Mouse (Mus musculus): ENCODE results near the gene Bcl2l10. TPM values are rescaled to one million over a fixed set of nuclear protein-coding genes. Genes with fewer than 3 reads are reported as not detected.

Gene Bcl2l10
- polyA plus RNA-seq, 1 experiment from 2014 or later = not detected

DNA sequence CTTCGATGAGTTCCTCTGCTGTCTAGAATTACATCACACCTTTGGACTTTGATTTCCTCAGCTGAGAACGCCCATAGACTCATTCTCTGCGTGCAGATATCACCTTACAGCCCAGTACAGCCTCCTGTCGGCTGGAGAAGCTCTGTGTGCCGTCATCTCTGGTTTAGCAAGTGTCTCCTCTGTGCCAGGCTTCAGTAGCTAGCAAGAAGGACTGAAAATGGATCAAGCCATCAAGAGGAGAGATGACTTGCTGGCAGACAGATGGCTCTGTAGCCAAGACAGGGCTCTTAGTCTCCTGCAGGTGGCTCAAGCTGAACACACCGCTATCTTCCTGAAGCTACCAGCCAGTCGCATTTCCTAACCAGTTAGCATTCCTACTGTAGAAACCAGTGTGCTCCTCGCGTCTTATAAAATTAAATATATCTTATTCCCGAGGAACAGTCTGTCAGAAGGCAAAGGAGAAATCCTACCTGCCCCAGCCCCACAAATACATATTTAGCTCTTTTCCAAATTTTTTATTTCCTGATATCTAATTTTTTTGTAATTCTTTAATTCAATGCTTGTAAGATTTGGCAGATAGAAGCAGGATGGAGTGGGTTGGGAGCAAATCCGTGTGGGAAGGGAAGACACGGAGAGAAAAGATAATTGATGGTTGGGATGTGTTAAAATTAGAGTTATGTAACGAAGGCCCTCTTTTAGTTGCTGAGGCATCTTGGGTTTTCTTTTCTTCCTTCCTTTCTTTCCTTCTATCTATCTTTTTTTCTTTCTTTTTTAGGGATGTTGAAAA lies 25.3 kb upstream of the Bcl2l10 start:
- ATAC-seq (replicated peaks; ENCODE audit: low FRiP score) = no peak
- no peaks in the 10 kb centered on the region for H3K4me1 ChIP-seq (replicated peaks; ENCODE audit: control insufficient read depth, insufficient read depth, low read length)
- H3K27me3 ChIP-seq (replicated peaks; ENCODE audit: control insufficient read depth, insufficient read depth, low read length) = no peaks in the 10 kb centered on the region
- DNase-seq (ENCODE audit: low spot score) = no peak
- H3K27ac ChIP-seq (ENCODE audit: low read depth, low read length) = no peak overlapping the region
- no peak overlapping the region for H3K4me2 ChIP-seq
- H3K9ac ChIP-seq (ENCODE audit: low read depth, low read length) = no peak overlapping the region
- H3K9me3 ChIP-seq (ENCODE audit: control insufficient read depth, low read length) = no peaks in the 10 kb centered on the region
- H3K36me3 ChIP-seq (ENCODE audit: control insufficient read depth, insufficient read depth, low read length) = no peaks in the 10 kb centered on the region
- no peak overlapping the region for H3K4me3 ChIP-seq (ENCODE audit: low read depth, low read length)
- WGBS = 66% methylated on average over 13 of the region's 13 CpGs

DNA sequence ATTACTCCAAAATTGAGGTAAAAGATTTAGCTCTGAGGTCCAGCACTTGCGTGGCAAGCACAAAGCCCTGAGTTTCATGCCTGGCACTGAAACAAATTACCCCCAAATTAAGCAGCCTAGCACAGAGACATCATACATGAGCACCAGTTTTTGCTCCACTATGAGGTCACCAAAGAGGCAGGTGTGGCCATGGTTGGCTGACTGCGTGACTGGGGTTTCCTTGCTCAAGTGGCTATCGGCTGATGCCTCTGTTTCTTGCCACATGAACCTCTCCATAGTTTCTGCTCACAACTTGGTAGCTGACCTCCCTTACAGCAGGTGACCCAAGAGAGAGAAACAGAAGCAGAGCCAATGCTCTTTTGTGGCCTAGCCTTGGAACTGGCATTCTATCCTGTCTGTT lies 19.5 kb upstream of the Bcl2l10 start:
- no peaks in the 10 kb centered on the region for H3K9me3 ChIP-seq (ENCODE audit: control insufficient read depth, low read length)
- no peak overlapping the region for H3K9ac ChIP-seq (ENCODE audit: low read depth, low read length)
- no peak for ATAC-seq (replicated peaks; ENCODE audit: low FRiP score)
- no peak overlapping the region for H3K4me2 ChIP-seq
- DNase-seq (ENCODE audit: low spot score) = no peak
- no peak overlapping the region for H3K4me3 ChIP-seq (ENCODE audit: low read depth, low read length)
- no peaks in the 10 kb centered on the region for H3K36me3 ChIP-seq (ENCODE audit: control insufficient read depth, insufficient read depth, low read length)
- WGBS = 88% methylated on average over 3 of the region's 3 CpGs
- H3K27me3 ChIP-seq (replicated peaks; ENCODE audit: control insufficient read depth, insufficient read depth, low read length) = no peaks in the 10 kb centered on the region
- H3K4me1 ChIP-seq (replicated peaks; ENCODE audit: control insufficient read depth, insufficient read depth, low read length) = no peaks in the 10 kb centered on the region
- H3K27ac ChIP-seq (ENCODE audit: low read depth, low read length) = no peak overlapping the region

DNA sequence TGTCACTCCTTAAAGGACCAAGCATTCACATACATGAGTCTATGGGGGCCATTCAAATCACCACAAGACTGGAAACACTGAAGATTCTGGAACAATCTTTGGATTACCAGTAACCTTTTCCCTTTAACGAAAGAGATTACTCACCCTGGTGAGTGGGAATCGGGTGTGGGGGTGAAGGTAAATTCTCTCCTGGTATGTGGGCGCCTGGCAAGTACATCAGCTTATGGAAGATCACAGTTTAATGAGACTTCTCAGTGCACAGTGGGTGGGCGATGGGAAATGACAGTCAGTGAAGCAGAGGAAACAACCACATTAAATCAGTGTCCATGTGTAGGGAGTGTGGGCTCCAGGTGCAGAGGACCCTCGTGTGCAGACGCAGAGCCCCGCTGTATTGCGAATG lies 16.7 kb upstream of the Bcl2l10 start:
- Histone ChIP-seq H3K9ac (ENCODE audit: low read depth, low read length) (no peak overlapping the region), H3K4me3 (ENCODE audit: low read depth, low read length) (no peak overlapping the region), H3K27ac (ENCODE audit: low read depth, low read length) (no peak overlapping the region), H3K4me1 (replicated peaks; ENCODE audit: control insufficient read depth, insufficient read depth, low read length) (no peaks in the 10 kb centered on the region), H3K4me2 (no peak overlapping the region), H3K36me3 (ENCODE audit: control insufficient read depth, insufficient read depth, low read length) (0 out of 2 replicates have a peak, but pooled peaks cover 3% of the 10 kb centered on the region), H3K27me3 (replicated peaks; ENCODE audit: control insufficient read depth, insufficient read depth, low read length) (no peaks in the 10 kb centered on the region), H3K9me3 (ENCODE audit: control insufficient read depth, low read length) (no peaks in the 10 kb centered on the region)
- ATAC-seq (replicated peaks; ENCODE audit: low FRiP score) (no peak), DNase-seq (ENCODE audit: low spot score) (no peak)
- 89% methylated on average over 8 of the region's 8 CpGs for WGBS

DNA sequence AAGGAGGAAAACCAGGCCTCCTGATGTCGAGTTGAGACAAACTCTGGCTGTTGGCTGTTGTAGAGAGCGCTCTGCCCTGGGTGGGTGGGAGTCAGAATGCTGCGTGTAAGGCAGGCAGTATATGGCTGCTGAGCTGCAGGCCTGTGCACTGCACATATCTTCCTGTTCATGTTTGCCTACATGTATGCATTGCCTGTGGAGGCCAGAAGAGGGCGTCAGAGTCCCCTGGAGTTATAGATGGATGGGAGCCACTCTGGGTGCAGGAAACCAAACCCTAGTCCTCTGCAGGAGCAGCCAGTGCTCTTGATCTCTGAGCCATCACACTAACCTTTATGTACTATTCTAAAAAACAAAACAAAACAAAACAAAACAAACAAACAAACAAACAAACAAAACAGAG lies 13.1 kb upstream of the Bcl2l10 start:
- H3K27ac ChIP-seq (ENCODE audit: low read depth, low read length) = no peak overlapping the region
- H3K27me3 ChIP-seq (replicated peaks; ENCODE audit: control insufficient read depth, insufficient read depth, low read length) = no peaks in the 10 kb centered on the region
- H3K9me3 ChIP-seq (ENCODE audit: control insufficient read depth, low read length) = no peaks in the 10 kb centered on the region
- H3K4me3 ChIP-seq (ENCODE audit: low read depth, low read length) = no peak overlapping the region
- DNase-seq (ENCODE audit: low spot score) (no peak), ATAC-seq (replicated peaks; ENCODE audit: low FRiP score) (no peak)
- WGBS = 73% methylated on average over 4 of the region's 4 CpGs
- H3K36me3 ChIP-seq (ENCODE audit: control insufficient read depth, insufficient read depth, low read length) = 0 out of 2 replicates have a peak, but pooled peaks cover 3% of the 10 kb centered on the region
- no peak overlapping the region for H3K4me2 ChIP-seq
- H3K4me1 ChIP-seq (replicated peaks; ENCODE audit: control insufficient read depth, insufficient read depth, low read length) = no peaks in the 10 kb centered on the region
- no peak overlapping the region for H3K9ac ChIP-seq (ENCODE audit: low read depth, low read length)

DNA sequence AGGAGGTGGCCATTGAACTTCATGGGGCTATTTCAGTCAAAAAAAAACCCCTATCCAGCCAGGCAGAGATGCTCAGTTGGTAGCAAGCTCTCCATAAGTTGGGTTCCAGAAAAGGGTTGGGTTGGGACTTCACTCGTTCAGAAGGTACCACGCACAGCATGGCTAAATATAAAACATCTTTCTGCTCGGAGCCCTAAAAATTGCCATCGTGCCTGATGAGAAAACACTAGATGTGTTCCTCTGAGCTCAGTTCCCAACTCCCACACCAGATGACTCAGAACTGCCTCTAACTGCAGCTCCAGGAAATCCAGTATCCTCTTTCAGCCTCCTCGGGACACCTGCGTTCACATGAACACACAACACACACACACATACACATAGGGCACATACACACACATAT lies 9.5 kb upstream of the Bcl2l10 start:
- no peak for DNase-seq (ENCODE audit: low spot score)
- no peak for ATAC-seq (replicated peaks; ENCODE audit: low FRiP score)
- Histone ChIP-seq H3K4me3 (ENCODE audit: low read depth, low read length) (no peak overlapping the region), H3K27me3 (replicated peaks; ENCODE audit: control insufficient read depth, insufficient read depth, low read length) (no peaks in the 10 kb centered on the region), H3K27ac (ENCODE audit: low read depth, low read length) (no peak overlapping the region), H3K4me2 (no peak overlapping the region), H3K9ac (ENCODE audit: low read depth, low read length) (no peak overlapping the region), H3K4me1 (replicated peaks; ENCODE audit: control insufficient read depth, insufficient read depth, low read length) (no peaks in the 10 kb centered on the region), H3K36me3 (ENCODE audit: control insufficient read depth, insufficient read depth, low read length) (0 out of 2 replicates have a peak, but pooled peaks cover 3% of the 10 kb centered on the region), H3K9me3 (ENCODE audit: control insufficient read depth, low read length) (no peaks in the 10 kb centered on the region)
- 84% methylated on average over 6 of the region's 6 CpGs for WGBS

DNA sequence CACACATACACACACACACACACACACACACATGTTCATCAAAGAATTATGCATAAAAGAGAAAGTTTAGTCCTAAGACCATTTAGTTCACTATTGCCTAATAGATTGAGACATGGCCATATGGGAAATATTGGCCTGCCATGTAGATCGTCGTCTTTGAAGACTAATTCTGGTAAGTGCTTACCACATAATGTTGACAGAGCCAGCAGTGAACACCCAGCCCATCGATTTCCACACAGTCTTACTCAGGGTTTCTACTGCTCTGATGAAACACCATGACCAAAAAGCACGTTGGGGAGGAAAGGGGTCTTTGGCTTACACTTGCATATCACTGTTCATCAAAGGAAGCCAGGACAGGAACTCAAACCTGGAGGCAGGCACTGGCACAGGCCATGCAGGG lies 5.1 kb upstream of the Bcl2l10 start:
- no peak overlapping the region for H3K9ac ChIP-seq (ENCODE audit: low read depth, low read length)
- H3K4me2 ChIP-seq = no peak overlapping the region
- H3K9me3 ChIP-seq (ENCODE audit: control insufficient read depth, low read length) = no peaks in the 10 kb centered on the region
- H3K27me3 ChIP-seq (replicated peaks; ENCODE audit: control insufficient read depth, insufficient read depth, low read length) = no peaks in the 10 kb centered on the region
- DNase-seq (ENCODE audit: low spot score) = no peak
- no peak overlapping the region for H3K27ac ChIP-seq (ENCODE audit: low read depth, low read length)
- no peak overlapping the region for H3K4me3 ChIP-seq (ENCODE audit: low read depth, low read length)
- no peak for ATAC-seq (replicated peaks; ENCODE audit: low FRiP score)
- WGBS = 74% methylated on average over 4 of the region's 4 CpGs
- H3K4me1 ChIP-seq (replicated peaks; ENCODE audit: control insufficient read depth, insufficient read depth, low read length) = no peaks in the 10 kb centered on the region
- no peaks in the 10 kb centered on the region for H3K36me3 ChIP-seq (ENCODE audit: control insufficient read depth, insufficient read depth, low read length)

DNA sequence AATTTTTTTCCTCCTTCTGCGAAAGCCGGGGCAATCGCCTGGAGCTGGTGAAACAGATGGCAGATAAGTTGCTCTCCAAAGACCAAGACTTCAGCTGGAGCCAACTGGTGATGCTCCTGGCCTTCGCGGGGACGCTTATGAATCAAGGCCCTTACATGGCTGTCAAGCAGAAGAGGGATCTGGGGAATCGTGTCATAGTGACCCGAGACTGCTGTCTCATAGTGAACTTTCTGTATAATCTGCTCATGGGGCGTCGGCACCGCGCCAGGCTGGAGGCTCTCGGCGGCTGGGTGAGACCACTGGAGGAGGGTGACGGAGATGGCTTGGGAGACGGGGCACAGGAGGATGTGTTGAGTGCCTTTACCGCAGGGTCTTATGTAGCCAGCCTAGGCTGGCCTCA lies 508 bp downstream of the Bcl2l10 start:
- H3K4me2 ChIP-seq = no peak overlapping the region
- H3K27me3 ChIP-seq (replicated peaks; ENCODE audit: control insufficient read depth, insufficient read depth, low read length) = no peaks in the 10 kb centered on the region
- H3K9me3 ChIP-seq (ENCODE audit: control insufficient read depth, low read length) = no peaks in the 10 kb centered on the region
- ATAC-seq (replicated peaks; ENCODE audit: low FRiP score) = no peak
- no peak overlapping the region for H3K4me3 ChIP-seq (ENCODE audit: low read depth, low read length)
- DNase-seq (ENCODE audit: low spot score) = no peak
- no peaks in the 10 kb centered on the region for H3K36me3 ChIP-seq (ENCODE audit: control insufficient read depth, insufficient read depth, low read length)
- no peak overlapping the region for H3K27ac ChIP-seq (ENCODE audit: low read depth, low read length)
- H3K9ac ChIP-seq (ENCODE audit: low read depth, low read length) = no peak overlapping the region
- 90% methylated on average over 17 of the region's 17 CpGs for WGBS
- H3K4me1 ChIP-seq (replicated peaks; ENCODE audit: control insufficient read depth, insufficient read depth, low read length) = no peaks in the 10 kb centered on the region

DNA sequence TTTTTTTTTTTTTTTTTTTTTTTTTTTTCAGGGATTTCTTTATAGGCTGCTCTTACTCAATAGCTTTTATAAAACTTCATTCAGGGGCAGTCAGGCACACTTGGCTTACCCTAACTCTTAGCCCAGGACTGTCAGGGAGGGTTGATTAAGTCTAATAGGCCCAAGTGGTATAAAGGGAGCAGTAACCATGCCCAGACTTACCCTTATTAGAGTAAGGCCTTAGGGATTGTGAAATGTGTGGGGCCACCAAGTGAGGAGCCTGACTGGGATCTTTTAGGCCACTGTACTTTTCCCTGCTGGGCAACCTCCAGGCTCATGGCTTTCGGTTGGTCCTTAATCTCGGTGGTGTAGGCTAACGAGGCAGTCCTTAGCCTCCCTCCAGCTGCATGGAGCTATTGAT lies 1.1 kb downstream of the Bcl2l10 start:
- H3K9ac ChIP-seq (ENCODE audit: low read depth, low read length) = no peak overlapping the region
- H3K4me2 ChIP-seq = no peak overlapping the region
- no peaks in the 10 kb centered on the region for H3K9me3 ChIP-seq (ENCODE audit: control insufficient read depth, low read length)
- DNase-seq (ENCODE audit: low spot score) (no peak), ATAC-seq (replicated peaks; ENCODE audit: low FRiP score) (no peak)
- H3K27me3 ChIP-seq (replicated peaks; ENCODE audit: control insufficient read depth, insufficient read depth, low read length) = no peaks in the 10 kb centered on the region
- 76% methylated on average over 3 of the region's 3 CpGs for WGBS
- no peak overlapping the region for H3K4me3 ChIP-seq (ENCODE audit: low read depth, low read length)
- no peak overlapping the region for H3K27ac ChIP-seq (ENCODE audit: low read depth, low read length)
- H3K4me1 ChIP-seq (replicated peaks; ENCODE audit: control insufficient read depth, insufficient read depth, low read length) = no peaks in the 10 kb centered on the region
- no peaks in the 10 kb centered on the region for H3K36me3 ChIP-seq (ENCODE audit: control insufficient read depth, insufficient read depth, low read length)

DNA sequence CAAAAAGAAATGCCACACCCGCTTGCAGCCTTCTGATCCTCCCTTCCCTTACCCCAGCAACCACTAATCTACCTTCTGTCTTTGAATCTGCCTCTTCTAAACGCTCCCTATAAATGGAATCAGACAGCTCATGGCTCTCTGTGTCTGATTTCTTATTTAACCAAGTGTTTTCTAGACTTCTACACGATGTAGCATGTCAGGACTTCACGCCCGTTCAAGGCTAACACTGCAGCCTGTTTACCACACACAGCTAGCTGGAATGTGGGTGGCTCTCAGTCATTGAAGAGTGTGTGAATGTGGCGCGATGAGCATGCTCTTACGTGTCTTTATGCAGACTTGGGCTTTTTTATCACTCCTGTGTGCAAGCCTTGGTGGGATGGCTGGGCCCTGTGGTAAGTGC lies 5.5 kb downstream of the Bcl2l10 start:
- Histone ChIP-seq H3K9me3 (ENCODE audit: control insufficient read depth, low read length) (no peaks in the 10 kb centered on the region), H3K36me3 (ENCODE audit: control insufficient read depth, insufficient read depth, low read length) (no peaks in the 10 kb centered on the region), H3K9ac (ENCODE audit: low read depth, low read length) (no peak overlapping the region), H3K4me2 (no peak overlapping the region), H3K4me1 (replicated peaks; ENCODE audit: control insufficient read depth, insufficient read depth, low read length) (no peaks in the 10 kb centered on the region), H3K27me3 (replicated peaks; ENCODE audit: control insufficient read depth, insufficient read depth, low read length) (no peaks in the 10 kb centered on the region), H3K27ac (ENCODE audit: low read depth, low read length) (no peak overlapping the region), H3K4me3 (ENCODE audit: low read depth, low read length) (no peak overlapping the region)
- 81% methylated on average over 8 of the region's 8 CpGs for WGBS
- no peak for ATAC-seq (replicated peaks; ENCODE audit: low FRiP score)
- DNase-seq (ENCODE audit: low spot score) = no peak
